In genomic region chr1:36444471-36445464, GRCm38 (mm10) we compare ENCODE assay signal across 8 mouse cellular contexts. TPM values are rescaled to one million over a fixed set of nuclear protein-coding genes. Genes with fewer than 3 reads are reported as not detected.
DNase-seq lines count a peak whose midpoint lies in the region; ATAC-seq and TF ChIP-seq lines count a peak whose summit lies in the region.

TSS of gene Lman2l (minus strand) at chr1:36445271.

- peak within 1 kb of the TSS; percentile 63 for H3K27ac ChIP-seq in bone marrow, adult 2 months (ENCODE audit: control insufficient read depth, insufficient read depth, low read depth, low read length, poor library complexity)
- peak within 1 kb of the TSS; percentile 82 for H3K27ac ChIP-seq in embryonic facial prominence, embryonic 15.5 days (replicated peaks)
- H3K27ac ChIP-seq in limb, embryonic 14.5 days (replicated peaks; ENCODE audit: low read depth, low read length): peak within 1 kb of the TSS; percentile 67
- peak within 1 kb of the TSS; percentile 72 for H3K27ac ChIP-seq in midbrain, postnatal 0 days (ENCODE audit: low read depth, low read length)

- peak; percentile 98 for ATAC-seq in embryonic facial prominence, embryonic 15.5 days (ENCODE audit: insufficient number of reproducible peaks, low FRiP score, low TSS enrichment, low read depth)
- ATAC-seq in limb, embryonic 14.5 days (ENCODE audit: low FRiP score, low read depth): peak; percentile 100
- ATAC-seq in midbrain, postnatal 0 days (ENCODE audit: low FRiP score): peak; percentile 100

- WGBS in bone marrow, adult 2 months: under 1% methylated on average over 57 of the region's 57 CpGs
- WGBS in embryonic facial prominence, embryonic 15.5 days: under 1% methylated on average over 57 of the region's 57 CpGs
- WGBS in limb, embryonic 14.5 days: under 1% methylated on average over 50 of the region's 57 CpGs
- under 1% methylated on average over 52 of the region's 57 CpGs for WGBS in midbrain, postnatal 0 days

- peak; percentile 93 for DNase-seq in 416B (ENCODE audit: low read depth)
- DNase-seq in heart, adult 8-10 months (ENCODE audit: low spot score): peak; percentile 96
- peak; percentile 98 for DNase-seq in kidney, adult 9 months
- DNase-seq in limb, embryonic 14.5 days (ENCODE audit: low spot score): peak; percentile 99
- DNase-seq in midbrain, postnatal 0 days (ENCODE audit: low spot score): peak; percentile 99
- peak; percentile 90 to 94 for DNase-seq in spleen, postnatal 14 days (ENCODE audit: low spot score in 2 of 2)

- H3K4me3 ChIP-seq in bone marrow, adult 2 months (replicated peaks; ENCODE audit: control insufficient read depth, low read depth, low read length): peak within 1 kb of the TSS; percentile 91
- peak within 1 kb of the TSS; percentile 86 for H3K4me3 ChIP-seq in embryonic facial prominence, embryonic 15.5 days (replicated peaks)
- peak within 1 kb of the TSS; percentile 79 for H3K4me3 ChIP-seq in limb, embryonic 14.5 days (replicated peaks; ENCODE audit: low read length)
- H3K4me3 ChIP-seq in midbrain, postnatal 0 days (ENCODE audit: low read depth, low read length): peak within 1 kb of the TSS; percentile 83

- peaks cover 5% of the 10 kb centered on the region; the same call in 1 of the 2 replicates for H3K4me1 ChIP-seq in bone marrow, adult 2 months (ENCODE audit: control insufficient read depth, insufficient read depth, low read length)
- peaks cover 10% of the 10 kb centered on the region; the same call in 1 of the 2 replicates for H3K4me1 ChIP-seq in embryonic facial prominence, embryonic 15.5 days
- peaks cover 3% of the 10 kb centered on the region; the same call in 1 of the 2 replicates for H3K4me1 ChIP-seq in limb, embryonic 14.5 days (ENCODE audit: control insufficient read depth, insufficient read depth, low read length)
- no peaks in the 10 kb centered on the region for H3K4me1 ChIP-seq in midbrain, postnatal 0 days (ENCODE audit: insufficient read depth, low read length)

- peak; percentile 52; the same call in 1 of the 2 replicates for TF ChIP-seq POLR2A in bone marrow, adult 2 months (IDR thresholded peaks at IDR 0.05; ENCODE audit: borderline replicate concordance, control insufficient read depth, low read depth, low read length)
- TF ChIP-seq POLR2A in limb, embryonic 14.5 days (IDR thresholded peaks at IDR 0.05; ENCODE audit: borderline replicate concordance, extremely low read depth, insufficient read depth, insufficient read length): peak; percentile 57; the same call in 1 of the 2 replicates

- no peaks in the 10 kb centered on the region for H3K9me3 ChIP-seq in embryonic facial prominence, embryonic 15.5 days (replicated peaks)
- no peaks in the 10 kb centered on the region for H3K9me3 ChIP-seq in limb, embryonic 14.5 days (ENCODE audit: control insufficient read depth, low read length)
- H3K9me3 ChIP-seq in midbrain, postnatal 0 days (ENCODE audit: low read length): no peaks in the 10 kb centered on the region

- H3K4me2 ChIP-seq in embryonic facial prominence, embryonic 15.5 days (replicated peaks): peak within 1 kb of the TSS; percentile 81
- peak within 1 kb of the TSS; percentile 65 for H3K4me2 ChIP-seq in limb, embryonic 14.5 days (replicated peaks; ENCODE audit: low read depth, low read length, severe bottlenecking)
- H3K4me2 ChIP-seq in midbrain, postnatal 0 days (ENCODE audit: low read depth, low read length, poor library complexity, severe bottlenecking): peak within 1 kb of the TSS; percentile 66

- TF ChIP-seq CTCF in bone marrow, adult 2 months (IDR thresholded peaks at IDR 0.05; ENCODE audit: control insufficient read depth, insufficient read depth, low read length): no peak
- 0 out of 2 replicates have a peak, but pooled peaks have one; percentile 25 for TF ChIP-seq CTCF in midbrain, postnatal 0 days (IDR thresholded peaks at IDR 0.05)

- H3K27me3 ChIP-seq in embryonic facial prominence, embryonic 15.5 days: no peaks in the 10 kb centered on the region
- H3K27me3 ChIP-seq in limb, embryonic 14.5 days (ENCODE audit: control insufficient read depth, insufficient read depth, low read length): no peaks in the 10 kb centered on the region
- H3K27me3 ChIP-seq in midbrain, postnatal 0 days (ENCODE audit: insufficient read depth, low read length): no peaks in the 10 kb centered on the region

- peaks cover 23% of the 10 kb centered on the region for H3K36me3 ChIP-seq in embryonic facial prominence, embryonic 15.5 days
- peaks cover 22% of the 10 kb centered on the region; the same call in 1 of the 2 replicates for H3K36me3 ChIP-seq in limb, embryonic 14.5 days (ENCODE audit: control insufficient read depth, insufficient read depth, low read length)
- peaks cover 3% of the 10 kb centered on the region; the same call in 1 of the 2 replicates for H3K36me3 ChIP-seq in midbrain, postnatal 0 days (ENCODE audit: insufficient read depth, low read length)

- peak within 1 kb of the TSS; percentile 70 for H3K9ac ChIP-seq in embryonic facial prominence, embryonic 15.5 days
- peak within 1 kb of the TSS; percentile 68 for H3K9ac ChIP-seq in limb, embryonic 14.5 days (ENCODE audit: low read depth, low read length, severe bottlenecking)
- peak within 1 kb of the TSS; percentile 69 for H3K9ac ChIP-seq in midbrain, postnatal 0 days (replicated peaks; ENCODE audit: low read length, poor library complexity, severe bottlenecking)

RNA-seq across cellular contexts. Expression of gene Lman2l, which starts in this region (rescaled TPM):
- polyA plus RNA-seq in bone marrow, adult 2 months (2011; ENCODE audit: insufficient read depth, insufficient read length, low replicate concordance, missing spikeins): 13.4 and 34.0 TPM in 2 replicates
- polyA plus RNA-seq in embryonic facial prominence, embryonic 15.5 days (2015; fragmentation: Nextera tagmentation; extraction: Ambion mirVana): 45.9 and 52.0 TPM in 2 replicates
- total RNA-seq in heart, adult 8-10 months (2022): 10 to 100 TPM; 26.3 to 29.4 (median 27.8) TPM
- polyA plus RNA-seq in limb, embryonic 14.5 days (2012; rRNA removed): 32.2 and 40.7 TPM in 2 replicates
- 26.7 and 30.7 TPM in 2 replicates for polyA plus RNA-seq in limb, embryonic 14.5 days (2014; fragmentation: Nextera tagmentation; extraction: Ambion mirVana)
- 25.9 and 26.4 TPM in 2 replicates for total RNA-seq in midbrain, postnatal 0 days (2014; rRNA removed)
- 40.0 and 40.7 TPM in 2 replicates for polyA plus RNA-seq in midbrain, postnatal 0 days (2015; fragmentation: Nextera tagmentation; extraction: Ambion mirVana)

Comparison
In these comparisons a context has a peak if more than half of its experiments do, and no peak if none do; other contexts are left out.
1. Peak in every context shown above with its lines: DNase-seq, ATAC-seq, H3K4me3 ChIP-seq and H3K27ac ChIP-seq.